Mouse (Mus musculus): ENCODE measurements at regions not wholly inside any gene's neighbourhood (a gene's known extent, or its start where the extent isn't known, plus 50 kb on each side); places are given as distances from the start of the nearest gene placed in this dataset.
"Not testable (repeated sequence)": the region's sequence is repeated elsewhere in the genome, so short reads cannot be mapped to it uniquely, and the experiment has no call there.

GRCm38 (mm10) chr15:25234064-25234700, 179.4 kb downstream of the Basp1 start:
- Histone ChIP-seq H3K27ac (no peak overlapping the region), H3K4me1 (peaks cover 11% of the 10 kb centered on the region), H3K4me3 (no peak overlapping the region), H3K27me3 (ENCODE audit: poor library complexity, severe bottlenecking) (no peaks in the 10 kb centered on the region), H3K9me3 (no peaks in the 10 kb centered on the region), H3K36me3 (replicated peaks) (no peaks in the 10 kb centered on the region)
- WGBS, result 90% methylated on average over 10 of the region's 10 CpGs
- no peak for DNase-seq (ENCODE audit: extremely low spot score, low spot score)

GRCm38 (mm10) chr15:25230213-25230612, 183.4 kb downstream of the Basp1 start:
- H3K36me3 ChIP-seq (replicated peaks), result no peaks in the 10 kb centered on the region
- no peak overlapping the region for H3K4me3 ChIP-seq
- peaks cover 6% of the 10 kb centered on the region; the same call in 1 of the 2 replicates for H3K27me3 ChIP-seq (ENCODE audit: poor library complexity, severe bottlenecking)
- H3K9me3 ChIP-seq, result no peaks in the 10 kb centered on the region
- WGBS, result 59% methylated on average over 4 of the region's 4 CpGs
- H3K4me1 ChIP-seq, result peaks cover 26% of the 10 kb centered on the region
- no peak for DNase-seq (ENCODE audit: extremely low spot score, low spot score)
- no peak overlapping the region for H3K27ac ChIP-seq

GRCm38 (mm10) chr15:25229807-25230206, 183.8 kb downstream of the Basp1 start:
- H3K27me3 ChIP-seq (ENCODE audit: poor library complexity, severe bottlenecking), result peaks cover 6% of the 10 kb centered on the region; the same call in 1 of the 2 replicates

GRCm38 (mm10) chr15:25227496-25227895, 186.1 kb downstream of the Basp1 start:
- Histone ChIP-seq H3K4me3 (no peak overlapping the region), H3K9me3 (no peaks in the 10 kb centered on the region), H3K27ac (no peak overlapping the region), H3K27me3 (ENCODE audit: poor library complexity, severe bottlenecking) (peaks cover 6% of the 10 kb centered on the region; the same call in 1 of the 2 replicates), H3K36me3 (replicated peaks) (no peaks in the 10 kb centered on the region), H3K4me1 (peaks cover 28% of the 10 kb centered on the region)
- no peak for DNase-seq (ENCODE audit: extremely low spot score, low spot score)
- 73% methylated on average over 7 of the region's 7 CpGs for WGBS

More at GRCm38 (mm10) chr15:25229807-25230206, 183.8 kb downstream of the Basp1 start:
- no peaks in the 10 kb centered on the region for H3K36me3 ChIP-seq (replicated peaks)
- H3K27ac ChIP-seq, result no peak overlapping the region
- WGBS, result 83% methylated on average over 11 of the region's 11 CpGs
- no peak for DNase-seq (ENCODE audit: extremely low spot score, low spot score)
- H3K9me3 ChIP-seq, result no peaks in the 10 kb centered on the region
- peaks cover 28% of the 10 kb centered on the region for H3K4me1 ChIP-seq
- no peak overlapping the region for H3K4me3 ChIP-seq

- no peak overlapping the region for H3K27ac ChIP-seq
- no peak overlapping the region for H3K4me3 ChIP-seq
- 28% methylated on average over 3 of the region's 3 CpGs for WGBS
- H3K9me3 ChIP-seq, result no peaks in the 10 kb centered on the region
- no peaks in the 10 kb centered on the region for H3K36me3 ChIP-seq (replicated peaks)
- H3K27me3 ChIP-seq (ENCODE audit: poor library complexity, severe bottlenecking), result peaks cover 6% of the 10 kb centered on the region; the same call in 1 of the 2 replicates
- peaks cover 28% of the 10 kb centered on the region for H3K4me1 ChIP-seq
- DNase-seq (ENCODE audit: extremely low spot score, low spot score), result no peak
Measured at GRCm38 (mm10) chr15:25225936-25226335, 187.6 kb downstream of the Basp1 start.

GRCm38 (mm10) chr15:25225431-25225830, 188.1 kb downstream of the Basp1 start:
- H3K4me3 ChIP-seq, result no peak overlapping the region
- H3K4me1 ChIP-seq, result peaks cover 25% of the 10 kb centered on the region
- no peaks in the 10 kb centered on the region for H3K9me3 ChIP-seq
- 42% methylated on average over 3 of the region's 3 CpGs for WGBS
- no peaks in the 10 kb centered on the region for H3K36me3 ChIP-seq (replicated peaks)
- no peak overlapping the region for H3K27ac ChIP-seq
- H3K27me3 ChIP-seq (ENCODE audit: poor library complexity, severe bottlenecking), result peaks cover 6% of the 10 kb centered on the region; the same call in 1 of the 2 replicates
- no peak for DNase-seq (ENCODE audit: extremely low spot score, low spot score)

GRCm38 (mm10) chr15:25221749-25222148, 191.8 kb downstream of the Basp1 start:
- 90% methylated on average over 4 of the region's 4 CpGs for WGBS
- H3K27ac ChIP-seq, result no peak overlapping the region
- no peak for DNase-seq (ENCODE audit: extremely low spot score, low spot score)

GRCm38 (mm10) chr15:25216375-25216774, 197.2 kb downstream of the Basp1 start:
- no peak overlapping the region for H3K4me3 ChIP-seq
- H3K27ac ChIP-seq, result no peak overlapping the region
- 98% methylated on average over 1 of the region's 1 CpGs for WGBS
- DNase-seq (ENCODE audit: extremely low spot score, low spot score), result no peak
- no peaks in the 10 kb centered on the region for H3K9me3 ChIP-seq
- H3K27me3 ChIP-seq (ENCODE audit: poor library complexity, severe bottlenecking), result no peaks in the 10 kb centered on the region
- no peaks in the 10 kb centered on the region for H3K4me1 ChIP-seq
- no peaks in the 10 kb centered on the region for H3K36me3 ChIP-seq (replicated peaks)

More at GRCm38 (mm10) chr15:25221749-25222148, 191.8 kb downstream of the Basp1 start:
- H3K27me3 ChIP-seq (ENCODE audit: poor library complexity, severe bottlenecking), result no peaks in the 10 kb centered on the region
- H3K9me3 ChIP-seq, result no peaks in the 10 kb centered on the region
- H3K4me1 ChIP-seq, result peaks cover 17% of the 10 kb centered on the region
- H3K4me3 ChIP-seq, result no peak overlapping the region
- no peaks in the 10 kb centered on the region for H3K36me3 ChIP-seq (replicated peaks)

- 90% methylated on average over 3 of the region's 3 CpGs for WGBS
Measured at GRCm38 (mm10) chr15:25202097-25202496, 211.5 kb downstream of the Basp1 start.

GRCm38 (mm10) chr15:25200249-25200648, 213.3 kb downstream of the Basp1 start:
- H3K4me3 ChIP-seq; DNase-seq (ENCODE audit: extremely low spot score, low spot score); H3K4me1 ChIP-seq; H3K9me3 ChIP-seq; H3K27ac ChIP-seq; H3K36me3 ChIP-seq (replicated peaks); H3K27me3 ChIP-seq (ENCODE audit: poor library complexity, severe bottlenecking): not testable (repeated sequence)
- WGBS, result 94% methylated on average over 23 of the region's 23 CpGs

More at GRCm38 (mm10) chr15:25202097-25202496, 211.5 kb downstream of the Basp1 start:
- Histone ChIP-seq H3K9me3 (no peaks in the 10 kb centered on the region), H3K4me3 (no peak overlapping the region), H3K36me3 (replicated peaks) (no peaks in the 10 kb centered on the region), H3K27me3 (ENCODE audit: poor library complexity, severe bottlenecking) (no peaks in the 10 kb centered on the region), H3K27ac (no peak overlapping the region), H3K4me1 (no peaks in the 10 kb centered on the region)
- no peak for DNase-seq (ENCODE audit: extremely low spot score, low spot score)

GRCm38 (mm10) chr15:25187881-25188326, 225.7 kb downstream of the Basp1 start:
- 66% methylated on average over 2 of the region's 2 CpGs for WGBS
- H3K27me3 ChIP-seq (ENCODE audit: poor library complexity, severe bottlenecking), result no peaks in the 10 kb centered on the region
- H3K36me3 ChIP-seq (replicated peaks), result no peaks in the 10 kb centered on the region
- H3K27ac ChIP-seq, result no peak overlapping the region
- H3K4me1 ChIP-seq, result no peaks in the 10 kb centered on the region; the same call in 1 of the 2 replicates
- H3K4me3 ChIP-seq, result no peak overlapping the region
- DNase-seq (ENCODE audit: extremely low spot score, low spot score), result no peak
- no peaks in the 10 kb centered on the region for H3K9me3 ChIP-seq

- Histone ChIP-seq H3K27ac (no peak overlapping the region), H3K36me3 (replicated peaks) (no peaks in the 10 kb centered on the region), H3K4me1 (no peaks in the 10 kb centered on the region), H3K27me3 (ENCODE audit: poor library complexity, severe bottlenecking) (no peaks in the 10 kb centered on the region), H3K4me3 (no peak overlapping the region), H3K9me3 (no peaks in the 10 kb centered on the region)
- no peak for DNase-seq (ENCODE audit: extremely low spot score, low spot score)
- 96% methylated on average over 6 of the region's 6 CpGs for WGBS
Measured at GRCm38 (mm10) chr15:25172755-25173154, 240.8 kb downstream of the Basp1 start.

- no peaks in the 10 kb centered on the region for H3K36me3 ChIP-seq (replicated peaks)
- H3K27me3 ChIP-seq (ENCODE audit: poor library complexity, severe bottlenecking), result no peaks in the 10 kb centered on the region
- no peaks in the 10 kb centered on the region for H3K9me3 ChIP-seq
- WGBS, result 92% methylated on average over 1 of the region's 1 CpGs
- DNase-seq (ENCODE audit: extremely low spot score, low spot score), result no peak
- H3K4me1 ChIP-seq, result peaks cover 6% of the 10 kb centered on the region; the same call in 1 of the 2 replicates
- no peak overlapping the region for H3K4me3 ChIP-seq
- no peak overlapping the region for H3K27ac ChIP-seq
Measured at GRCm38 (mm10) chr15:25146371-25146770, 267.2 kb downstream of the Basp1 start.
